Mouse (Mus musculus): ENCODE results near the gene Cggbp1. TPM values are rescaled to one million over a fixed set of nuclear protein-coding genes. Genes with fewer than 3 reads are reported as not detected.

Gene Cggbp1
- total RNA-seq, 2 experiments from 2014 or later, result 43.1 to 56.0 TPM

GRCm38 (mm10) chr16:64872296-64872695, 20.5 kb downstream of the Cggbp1 start:
- peak; percentile 48 for ATAC-seq (replicated peaks; ENCODE audit: low FRiP score, low TSS enrichment, poor library complexity, severe bottlenecking)

- no peak for ATAC-seq (replicated peaks; ENCODE audit: low FRiP score, low TSS enrichment, poor library complexity, severe bottlenecking)
Measured at GRCm38 (mm10) chr16:64872841-64873240, 21.0 kb downstream of the Cggbp1 start.

GRCm38 (mm10) chr16:64873416-64874305, 21.9 kb downstream of the Cggbp1 start:
- peak; percentile 94 for ATAC-seq (replicated peaks; ENCODE audit: low FRiP score, low TSS enrichment, poor library complexity, severe bottlenecking)

GRCm38 (mm10) chr16:64875384-64875783, 23.6 kb downstream of the Cggbp1 start:
- ATAC-seq (replicated peaks; ENCODE audit: low FRiP score, low TSS enrichment, poor library complexity, severe bottlenecking), result no peak

- ATAC-seq (replicated peaks; ENCODE audit: low FRiP score, low TSS enrichment, poor library complexity, severe bottlenecking), result no peak
Measured at GRCm38 (mm10) chr16:64875822-64876221, 24.0 kb downstream of the Cggbp1 start.

- no peak for ATAC-seq (replicated peaks; ENCODE audit: low FRiP score, low TSS enrichment, poor library complexity, severe bottlenecking)
Measured at GRCm38 (mm10) chr16:64876631-64877265, 25.0 kb downstream of the Cggbp1 start.

- no peak for ATAC-seq (replicated peaks; ENCODE audit: low FRiP score, low TSS enrichment, poor library complexity, severe bottlenecking)
Measured at GRCm38 (mm10) chr16:64877314-64877713, 25.5 kb downstream of the Cggbp1 start.

GRCm38 (mm10) chr16:64878611-64879132, 26.9 kb downstream of the Cggbp1 start:
- ATAC-seq (replicated peaks; ENCODE audit: low FRiP score, low TSS enrichment, poor library complexity, severe bottlenecking), result no peak

- ATAC-seq (replicated peaks; ENCODE audit: low FRiP score, low TSS enrichment, poor library complexity, severe bottlenecking), result no peak
Measured at GRCm38 (mm10) chr16:64879735-64880134, 27.9 kb downstream of the Cggbp1 start.

- no peak for ATAC-seq (replicated peaks; ENCODE audit: low FRiP score, low TSS enrichment, poor library complexity, severe bottlenecking)
Measured at GRCm38 (mm10) chr16:64880986-64881385, 29.2 kb downstream of the Cggbp1 start.

GRCm38 (mm10) chr16:64881442-64881841, 29.6 kb downstream of the Cggbp1 start:
- no peak for ATAC-seq (replicated peaks; ENCODE audit: low FRiP score, low TSS enrichment, poor library complexity, severe bottlenecking)

GRCm38 (mm10) chr16:64883896-64884295, 32.1 kb downstream of the Cggbp1 start:
- peak; percentile 67; the same call in 1 of the 2 replicates for ATAC-seq (replicated peaks; ENCODE audit: low FRiP score, low TSS enrichment, poor library complexity, severe bottlenecking)

GRCm38 (mm10) chr16:64884420-64884838, 32.6 kb downstream of the Cggbp1 start:
- ATAC-seq (replicated peaks; ENCODE audit: low FRiP score, low TSS enrichment, poor library complexity, severe bottlenecking), result peak; percentile 73

- peak; percentile 23; the same call in 1 of the 2 replicates for ATAC-seq (replicated peaks; ENCODE audit: low FRiP score, low TSS enrichment, poor library complexity, severe bottlenecking)
Measured at GRCm38 (mm10) chr16:64885142-64885541, 33.3 kb downstream of the Cggbp1 start.

- no peak for ATAC-seq (replicated peaks; ENCODE audit: low FRiP score, low TSS enrichment, poor library complexity, severe bottlenecking)
Measured at GRCm38 (mm10) chr16:64885547-64885946, 33.8 kb downstream of the Cggbp1 start.

GRCm38 (mm10) chr16:64889496-64889895, 37.7 kb downstream of the Cggbp1 start:
- ATAC-seq (replicated peaks; ENCODE audit: low FRiP score, low TSS enrichment, poor library complexity, severe bottlenecking), result no peak

GRCm38 (mm10) chr16:64899084-64899483, 47.3 kb downstream of the Cggbp1 start:
- ATAC-seq (replicated peaks; ENCODE audit: low FRiP score, low TSS enrichment, poor library complexity, severe bottlenecking), result peak; percentile 90

GRCm38 (mm10) chr16:64903328-64903727, 51.5 kb downstream of the Cggbp1 start:
- no peak for ATAC-seq (replicated peaks; ENCODE audit: low FRiP score, low TSS enrichment, poor library complexity, severe bottlenecking)

GRCm38 (mm10) chr16:64907112-64907511, 55.3 kb downstream of the Cggbp1 start:
- 0 out of 2 replicates have a peak, but pooled peaks have one; percentile 34 for ATAC-seq (replicated peaks; ENCODE audit: low FRiP score, low TSS enrichment, poor library complexity, severe bottlenecking)

GRCm38 (mm10) chr16:64908747-64909146, 57.0 kb downstream of the Cggbp1 start:
- no peak for ATAC-seq (replicated peaks; ENCODE audit: low FRiP score, low TSS enrichment, poor library complexity, severe bottlenecking)

Measured in megakaryocyte-erythroid progenitor cell, adult 5-6 weeks (primary cell).